Mouse (Mus musculus) A20 (cell line): ENCODE measurements around the gene 6030458C11Rik.

Experiments used
- DNase-seq: peaks from one replicate; pipeline ENCODE4 v3.0.0-alpha.2; 2011; ENCODE audit warnings: low read depth, low spot score

6030458C11Rik gene

GRCm38 (mm10) chr15:12760747-12761146, 63.7 kb downstream of the 6030458C11Rik start:
- no peak for DNase-seq

- DNase-seq: no peak
Observed at GRCm38 (mm10) chr15:12758461-12758860, 66.0 kb downstream of the 6030458C11Rik start.
